Mouse (Mus musculus) left cerebral cortex, postnatal 4 days (tissue): ENCODE results near the gene Timmdc1. TPM values are rescaled to one million over a fixed set of nuclear protein-coding genes. Genes with fewer than 3 reads are reported as not detected.
"Not testable (repeated sequence)": the region's sequence is repeated elsewhere in the genome, so short reads cannot be mapped to it uniquely, and the experiment has no call there.

Experiments
- DNase-seq: peaks from one replicate; pipeline ENCODE4 v3.0.0-alpha.2; 2022
- intact Hi-C: fragments of 180-260 bp; cut with DNase I; formaldehyde crosslinking; loops from one replicate; pipeline ENCODE4 v1.15.1; 2025
- total RNA-seq, 2 experiments: library from RNA; stranded (reverse); gene quantifications; 2 replicates each; pipeline ENCODE4 v1.2.3; 2021

Gene Timmdc1
- total RNA-seq, 2 experiments from 2014 or later: 28.8 to 29.5 TPM

DNA sequence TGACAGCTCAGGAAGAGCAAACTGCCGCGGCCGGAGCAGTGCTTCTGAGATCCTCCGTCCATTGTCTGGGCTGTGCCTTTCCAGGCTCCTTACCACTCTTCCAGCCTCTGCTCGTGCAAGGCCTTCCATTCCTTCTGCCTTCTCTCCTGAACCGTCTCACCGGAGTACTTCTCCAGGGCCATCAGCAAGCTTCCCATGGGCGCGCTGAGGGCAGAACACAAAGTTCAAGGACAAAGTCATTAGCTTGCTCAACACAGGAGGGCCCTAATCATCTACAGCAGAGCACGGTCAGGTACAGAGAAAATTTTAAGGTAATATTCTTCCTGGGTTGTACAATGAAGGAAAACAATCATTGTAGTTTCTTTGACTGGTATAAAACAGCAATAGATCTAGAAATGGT lies 20.0 kb downstream of the Timmdc1 start:
- intact Hi-C loops: no loop called here

DNA sequence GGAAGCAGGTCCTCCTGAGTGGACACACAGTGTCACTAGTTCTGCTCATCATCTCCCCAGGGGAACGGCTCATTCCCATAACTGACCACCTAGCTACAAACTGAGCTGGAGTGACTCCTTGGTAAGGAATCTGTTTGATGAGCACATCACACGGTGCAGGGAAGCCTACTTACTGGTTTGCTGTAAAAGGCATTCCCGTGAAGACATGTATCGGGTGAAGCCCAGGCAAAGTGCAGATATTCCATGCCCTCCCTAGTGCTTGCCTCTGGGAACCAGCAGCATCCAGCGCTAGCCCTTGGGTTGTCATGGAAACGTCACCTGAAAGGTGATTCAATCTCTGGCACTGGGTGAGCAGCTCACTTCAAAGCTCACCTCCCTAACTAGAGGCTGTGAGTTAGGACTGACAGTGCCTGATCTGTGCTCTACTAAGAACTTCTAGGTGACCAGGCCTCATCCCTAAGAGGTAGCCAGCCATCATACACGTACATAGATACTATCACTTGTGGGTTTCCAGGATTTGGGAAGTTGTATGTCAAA lies 25.8 kb downstream of the Timmdc1 start:
- intact Hi-C loops: no loop called here
- DNase-seq: no peak

More for the DNA sequence above, 20.0 kb downstream of the Timmdc1 start:
- no peak for DNase-seq

DNA sequence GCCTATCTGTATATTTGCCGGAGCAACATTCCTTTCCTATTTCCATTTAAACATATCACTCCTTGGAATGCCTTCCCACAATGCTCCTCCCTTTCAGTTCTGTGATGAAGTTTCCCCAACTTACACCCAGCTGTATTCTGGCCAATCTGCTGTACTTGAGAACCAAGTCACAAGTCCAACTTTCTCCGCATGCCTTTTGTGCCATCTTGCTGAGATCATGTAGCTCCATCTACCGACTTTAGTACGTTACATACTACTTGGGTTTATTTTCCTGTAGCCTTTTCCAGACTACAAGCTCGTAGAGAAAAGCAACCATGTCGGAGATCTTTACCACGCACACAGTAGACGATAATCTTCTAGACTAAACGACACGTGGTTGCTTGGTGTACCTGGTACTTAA lies 28.6 kb downstream of the Timmdc1 start:
- intact Hi-C loops: no loop called here
- DNase-seq: no peak

DNA sequence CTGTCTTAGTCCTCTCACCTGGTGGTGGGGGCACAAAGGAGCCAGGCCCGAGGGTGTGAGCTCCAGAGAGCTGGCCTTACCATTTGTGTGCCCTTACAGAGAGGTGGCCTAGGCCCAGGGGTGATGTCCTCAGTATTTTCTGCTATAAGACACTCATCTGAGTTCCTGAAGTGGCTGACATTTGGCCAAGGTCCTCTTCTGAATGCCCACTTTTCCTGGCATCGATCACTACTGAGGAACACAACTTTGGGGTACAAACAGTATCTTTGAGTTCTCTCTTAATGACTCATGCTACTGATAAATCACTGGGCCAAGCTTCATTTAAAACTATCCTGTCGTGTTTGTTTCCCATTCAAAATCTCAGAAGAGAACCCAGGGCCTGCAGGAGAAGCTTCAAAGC lies 29.9 kb downstream of the Timmdc1 start:
- intact Hi-C loops: no loop called here
- no peak for DNase-seq

DNA sequence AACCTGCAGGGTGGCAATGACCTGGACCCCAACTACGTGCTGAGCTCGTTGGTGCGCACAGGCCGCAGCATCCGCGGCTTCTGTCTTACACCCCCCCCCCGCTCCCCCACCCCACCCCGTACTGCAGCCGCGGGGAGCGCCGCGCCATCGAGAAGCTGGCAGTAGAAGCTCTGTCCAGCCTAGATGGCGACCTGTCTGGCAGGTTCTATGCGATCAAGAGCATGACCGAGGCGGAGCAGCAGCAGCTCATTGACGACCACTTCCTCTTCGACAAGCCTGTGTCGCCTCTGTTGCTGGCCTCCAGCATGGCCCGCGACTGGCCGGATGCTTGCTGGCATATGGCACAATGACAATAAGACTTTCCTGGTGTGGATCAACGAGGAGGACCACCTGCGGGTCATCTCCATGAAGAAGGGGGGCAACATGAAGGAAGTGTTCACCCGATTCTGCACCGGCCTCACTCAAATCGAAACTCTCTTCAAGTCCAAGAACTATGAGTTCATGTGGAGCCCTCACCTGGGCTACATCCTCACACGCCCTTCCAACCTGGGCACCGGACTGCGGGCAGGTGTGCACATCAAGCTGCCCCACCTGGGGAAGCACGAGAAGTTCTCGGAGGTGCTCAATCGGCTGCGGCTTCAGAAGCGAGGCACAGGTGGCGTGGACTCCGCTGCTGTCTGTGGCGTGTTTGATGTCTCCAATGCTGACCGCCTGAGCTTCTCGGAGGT lies 38.7 kb downstream of the Timmdc1 start:
- DNase-seq: no peak
- intact Hi-C loops: no loop called here

DNA sequence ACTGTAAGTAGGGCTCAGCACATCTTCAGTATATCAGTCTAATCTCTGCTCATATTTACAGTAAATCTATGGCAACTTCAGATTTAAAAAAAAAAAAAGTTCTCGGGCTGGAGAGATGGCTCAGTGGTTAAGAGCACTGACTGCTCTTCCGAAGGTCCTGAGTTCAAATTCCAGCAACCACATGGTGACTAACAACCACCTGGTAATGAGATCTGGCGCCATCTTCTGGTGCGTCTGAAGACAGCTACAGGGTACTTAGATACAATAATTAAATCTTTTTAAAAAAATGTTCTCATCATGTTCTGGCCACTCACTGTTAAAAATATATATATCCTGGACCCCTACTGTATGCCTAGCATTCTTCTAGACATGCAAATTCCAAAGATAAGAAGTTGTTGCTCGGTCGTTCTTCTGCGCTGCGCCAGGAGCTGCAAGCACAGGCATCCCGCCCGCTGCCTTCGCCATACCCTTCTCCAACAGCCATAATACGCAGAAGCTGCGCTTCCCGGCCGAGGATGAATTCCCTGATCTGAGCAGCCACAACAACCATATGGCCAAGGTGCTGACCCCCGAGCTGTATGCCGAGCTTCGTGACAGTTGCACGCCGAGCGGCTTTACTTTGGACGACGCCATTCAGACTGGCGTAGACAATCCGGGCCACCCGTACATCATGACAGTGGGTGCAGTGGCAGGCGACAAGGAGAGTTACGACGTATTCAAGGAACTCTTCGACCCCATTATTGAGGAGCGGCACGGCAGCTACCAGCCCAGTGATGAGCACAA lies 39.5 kb downstream of the Timmdc1 start:
- peak; percentile 34 for DNase-seq
- intact Hi-C loops: no loop called here

DNA sequence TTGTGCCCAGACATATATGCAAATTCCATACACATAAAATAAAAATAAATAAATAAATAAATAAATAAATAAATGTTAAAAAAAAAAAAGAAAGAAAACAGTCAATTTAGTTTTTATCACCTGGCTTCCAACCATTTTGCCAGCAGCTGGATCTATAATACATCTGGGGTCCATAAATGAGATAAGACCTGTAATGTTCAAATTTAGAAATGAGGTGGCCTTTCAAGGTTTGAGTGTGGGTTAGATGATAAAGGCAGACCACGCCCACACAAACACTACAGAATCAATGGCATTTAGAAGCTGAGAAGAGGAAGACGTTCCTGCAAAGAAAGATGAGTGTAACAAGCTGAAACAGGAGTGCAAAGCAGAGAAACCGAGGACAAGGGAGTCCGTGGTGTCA lies 41.1 kb downstream of the Timmdc1 start:
- DNase-seq: no peak
- intact Hi-C loops: no loop called here

DNA sequence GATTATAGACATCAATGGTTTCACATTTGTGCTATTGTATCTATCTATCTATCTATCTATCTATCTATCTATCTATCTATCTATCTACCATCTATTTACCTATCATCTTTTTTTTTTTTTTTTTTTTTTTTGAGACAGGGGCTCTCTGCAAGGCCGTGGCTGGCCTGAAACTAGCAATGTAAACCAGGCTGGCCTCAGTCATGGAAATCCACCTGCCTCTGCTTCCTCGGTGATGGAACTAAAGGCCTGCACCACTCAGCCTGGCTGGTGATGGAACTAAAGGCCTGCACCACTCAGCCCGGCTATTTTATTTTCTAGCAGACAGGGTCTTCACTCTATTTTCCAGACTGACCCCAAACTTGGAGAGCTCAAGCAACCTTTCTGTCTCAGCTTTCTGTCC lies 44.2 kb downstream of the Timmdc1 start:
- intact Hi-C loops: no loop called here
- no peak for DNase-seq

DNA sequence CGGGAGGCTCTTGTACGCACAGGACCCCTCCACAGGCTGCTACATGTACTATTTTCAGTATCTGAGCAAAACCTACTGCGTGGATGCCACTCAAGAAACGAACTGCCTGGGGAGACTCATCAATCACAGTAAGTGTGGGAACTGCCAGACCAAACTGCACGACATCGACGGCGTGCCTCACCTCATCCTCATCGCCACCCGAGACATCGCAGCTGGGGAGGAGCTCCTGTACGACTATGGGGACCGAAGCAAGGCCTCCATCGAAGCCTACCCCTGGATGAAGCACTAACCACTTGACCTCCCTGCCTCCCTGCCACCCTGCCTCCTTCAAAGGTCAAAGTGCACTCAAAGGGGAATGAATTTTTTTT lies 45.2 kb downstream of the Timmdc1 start:
- DNase-seq, intact Hi-C loops: not testable (repeated sequence)

DNA sequence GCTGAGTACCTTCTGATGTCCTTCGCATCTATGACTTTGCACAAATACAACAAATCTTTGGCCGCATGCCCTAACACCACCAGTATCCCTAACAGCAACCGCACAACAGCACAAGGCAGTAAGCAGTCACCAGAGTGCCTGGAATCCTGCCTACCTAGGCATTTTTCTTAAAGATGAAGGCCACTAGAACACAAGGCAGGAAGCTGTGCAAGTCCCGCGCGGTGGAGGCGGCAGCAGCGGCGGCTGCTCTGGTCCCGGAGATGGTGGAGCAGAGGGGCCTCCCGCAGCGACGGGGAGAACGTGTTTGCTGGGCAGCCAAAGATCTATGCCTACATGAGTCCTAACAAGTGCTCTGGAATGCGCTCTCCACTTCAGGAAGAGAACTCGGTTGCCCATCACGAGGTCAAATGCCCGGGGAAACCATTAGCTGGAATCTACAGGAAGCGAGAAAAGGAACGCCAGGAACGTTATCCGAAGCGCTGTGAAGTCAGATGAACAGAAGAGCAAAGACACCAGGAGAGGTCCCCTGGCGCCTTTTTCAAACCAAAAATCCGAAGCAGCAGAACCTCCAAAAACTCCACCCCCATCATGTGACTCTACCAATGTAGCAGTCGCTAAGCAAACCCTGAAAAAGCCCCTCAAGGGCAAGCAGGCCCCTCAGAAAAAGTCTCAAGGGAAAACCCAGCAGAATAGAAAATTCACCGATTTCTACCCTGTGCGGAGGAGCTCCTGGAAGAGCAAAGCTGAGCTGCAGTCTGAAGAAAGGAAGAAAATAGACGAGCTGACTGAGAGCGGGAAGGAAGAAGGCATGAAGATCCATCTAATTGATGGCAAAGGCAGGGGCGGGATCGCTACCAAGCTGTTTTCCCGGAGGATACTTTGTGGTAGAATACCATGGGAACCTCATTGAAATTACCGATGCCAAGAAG lies 45.9 kb downstream of the Timmdc1 start:
- DNase-seq: peak; percentile 28
- intact Hi-C loops: no loop called here

DNA sequence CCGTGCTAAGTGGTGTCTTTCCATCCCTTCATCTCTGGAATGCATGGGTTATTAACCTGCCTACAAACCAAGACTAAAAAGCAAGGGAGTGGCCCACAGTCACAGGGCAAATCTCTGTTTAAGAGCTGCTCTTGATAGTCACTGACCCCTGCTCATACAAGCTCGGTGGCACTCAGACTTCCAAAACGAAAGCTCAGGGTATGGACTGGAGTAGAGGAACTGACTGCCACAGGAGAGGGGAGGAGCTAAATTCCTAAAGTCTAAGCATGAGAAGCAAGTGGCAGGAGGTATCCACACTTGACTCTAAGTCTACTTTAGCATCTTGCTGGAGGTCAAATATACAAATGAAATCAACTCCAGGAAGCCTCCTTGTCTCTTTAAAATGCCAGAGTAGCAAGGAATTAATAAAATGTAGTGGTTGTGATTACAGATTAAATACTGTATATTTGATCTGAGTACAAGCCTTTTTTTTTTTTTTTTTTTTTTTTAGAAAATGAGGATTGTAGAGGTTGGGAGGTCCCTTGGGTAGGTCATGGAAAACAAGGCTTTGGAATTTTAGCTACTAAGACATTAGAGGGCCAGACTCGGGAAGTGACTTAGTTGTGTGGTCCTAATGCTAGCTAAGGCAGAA lies 46.7 kb downstream of the Timmdc1 start:
- no peak for DNase-seq
- intact Hi-C loops: no loop called here

DNA sequence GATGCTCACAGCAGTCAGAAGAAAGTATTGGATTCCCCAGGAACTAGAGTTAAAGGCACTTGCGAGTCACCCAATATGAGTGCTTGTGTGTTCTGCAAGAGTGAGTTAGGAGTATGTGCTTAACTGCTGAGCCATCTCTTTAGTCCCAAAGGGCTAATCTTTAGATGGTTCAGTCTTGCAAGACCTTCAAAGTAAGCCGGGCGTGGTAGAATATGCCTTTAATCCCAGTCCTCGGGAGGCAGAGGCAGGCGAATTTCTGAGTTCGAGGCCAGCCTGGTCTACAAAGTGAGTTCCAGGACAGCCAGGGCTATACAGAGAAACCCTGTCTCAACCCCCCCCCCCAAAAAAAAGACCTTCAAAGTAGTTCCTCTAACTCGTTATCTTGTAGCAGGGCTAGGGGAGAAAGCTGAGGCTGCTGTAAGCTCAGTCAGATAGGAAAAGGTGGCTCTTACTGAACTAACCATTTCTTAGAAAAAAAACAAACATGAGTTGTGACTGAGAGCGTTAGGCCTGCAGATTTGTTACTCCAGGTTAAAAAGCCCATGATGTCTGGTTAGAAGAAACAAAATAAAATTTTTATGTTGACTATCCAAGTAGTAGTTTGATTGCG lies 47.7 kb downstream of the Timmdc1 start:
- intact Hi-C loops: no loop called here
- DNase-seq: no peak

DNA sequence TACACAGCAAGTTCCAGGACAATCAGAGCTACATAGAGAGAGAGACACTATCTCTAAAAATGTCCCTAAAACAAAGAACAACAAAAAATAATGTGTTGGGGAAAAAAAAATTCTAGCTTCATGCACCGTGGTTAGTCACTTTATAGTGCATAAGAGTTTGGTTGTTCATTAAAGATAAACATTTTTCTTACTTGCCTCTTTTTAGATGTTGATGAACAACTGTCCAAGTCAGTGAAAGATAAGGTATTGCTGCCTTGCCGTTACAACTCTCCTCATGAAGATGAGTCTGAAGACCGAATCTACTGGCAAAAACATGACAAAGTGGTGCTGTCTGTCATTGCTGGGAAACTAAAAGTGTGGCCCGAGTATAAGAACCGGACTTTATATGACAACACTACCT lies 48.8 kb downstream of the Timmdc1 start:
- DNase-seq: no peak
- intact Hi-C loops: no loop called here

DNA sequence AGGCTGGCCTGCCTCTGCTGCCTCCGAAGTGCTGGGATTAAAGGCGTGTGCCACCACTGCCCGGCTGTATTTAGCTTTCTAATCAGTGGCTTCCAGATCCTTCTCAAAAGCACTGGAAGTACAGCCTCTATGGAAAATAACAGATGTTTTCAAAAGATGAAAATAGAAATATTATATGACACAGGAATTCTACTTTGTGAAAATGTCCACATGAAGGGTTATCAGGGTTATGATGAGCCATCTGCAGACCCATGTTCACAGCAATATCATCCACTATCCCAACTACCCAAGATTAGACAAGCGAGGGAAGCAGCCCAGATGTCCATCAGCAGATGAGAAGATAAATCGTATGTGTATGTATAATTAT lies 50.0 kb downstream of the Timmdc1 start:
- intact Hi-C loops: no loop called here
- no peak for DNase-seq

DNA sequence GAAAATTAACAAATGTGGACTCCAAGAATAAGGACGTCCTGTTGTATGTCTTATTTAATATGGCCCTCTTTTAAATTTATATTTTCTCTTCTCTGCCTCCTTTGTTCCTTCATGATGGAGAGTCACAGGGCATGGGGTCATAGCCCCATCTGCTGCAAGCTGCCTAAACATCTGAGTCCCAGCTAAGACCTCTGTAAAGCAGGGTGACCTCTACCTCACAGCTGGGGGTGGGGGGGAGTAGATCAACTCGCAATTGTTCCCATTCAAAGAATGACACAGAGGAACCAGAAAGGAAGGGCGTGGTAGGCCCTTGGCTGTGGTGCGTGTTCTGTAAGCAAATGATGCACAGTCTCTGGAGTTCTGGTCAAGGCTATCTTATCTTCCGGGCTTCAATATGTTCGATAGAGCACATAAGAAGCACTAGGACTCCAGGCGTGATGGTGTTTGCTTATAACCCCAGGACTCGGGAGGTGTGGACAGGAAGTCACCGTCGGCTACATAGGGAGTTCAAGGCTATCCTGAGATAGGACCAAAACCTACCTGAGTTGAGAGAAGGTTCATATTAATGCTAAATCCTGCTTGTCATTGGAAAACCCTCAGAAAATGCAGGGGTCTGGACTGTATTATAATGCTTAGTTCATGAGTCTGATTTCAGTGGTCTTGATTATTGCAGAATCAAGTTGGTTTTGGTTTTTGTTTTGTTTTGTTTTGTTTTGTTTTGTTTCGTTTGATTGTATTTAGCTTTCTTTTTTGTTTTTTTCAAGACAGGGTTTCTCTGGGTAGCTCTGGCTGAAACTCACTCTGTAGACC lies 50.6 kb downstream of the Timmdc1 start:
- DNase-seq: no peak
- intact Hi-C loops: no loop called here

DNA sequence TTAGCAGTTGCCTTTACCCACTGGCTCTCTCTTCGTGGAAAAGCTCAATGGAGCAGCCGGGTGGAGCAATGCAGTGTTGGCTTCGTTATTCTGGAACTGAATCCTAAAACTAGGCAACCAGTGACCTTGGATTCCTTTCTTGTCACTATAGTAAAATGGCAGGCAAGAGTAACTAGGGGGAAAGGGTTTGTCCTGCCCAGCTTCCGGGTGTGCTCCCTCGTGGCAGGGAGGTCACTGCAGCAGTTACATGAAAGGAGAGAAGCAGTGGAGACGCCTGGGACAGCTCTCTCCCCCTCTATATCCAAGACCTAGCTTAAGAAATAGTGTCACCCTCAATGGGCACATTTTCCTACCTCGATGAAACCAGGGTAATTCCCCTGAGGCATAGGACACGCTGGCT lies 53.0 kb downstream of the Timmdc1 start:
- intact Hi-C loops: no loop called here
- DNase-seq: no peak

DNA sequence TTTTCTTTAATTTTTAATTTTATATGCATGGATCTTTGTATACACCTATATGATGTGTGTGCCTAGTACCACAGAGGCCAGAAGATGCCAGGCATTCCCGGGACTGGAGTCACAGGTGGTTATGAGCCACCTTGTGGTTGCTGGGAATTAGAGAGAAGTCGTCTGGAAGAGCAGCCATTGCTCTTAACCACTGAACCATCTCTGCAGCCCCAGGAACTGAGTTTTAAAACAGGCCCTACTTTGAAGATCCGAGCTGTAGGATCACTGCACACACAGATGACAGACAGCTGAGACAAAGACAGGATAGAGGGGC lies 53.8 kb downstream of the Timmdc1 start:
- intact Hi-C loops: no loop called here
- no peak for DNase-seq

DNA sequence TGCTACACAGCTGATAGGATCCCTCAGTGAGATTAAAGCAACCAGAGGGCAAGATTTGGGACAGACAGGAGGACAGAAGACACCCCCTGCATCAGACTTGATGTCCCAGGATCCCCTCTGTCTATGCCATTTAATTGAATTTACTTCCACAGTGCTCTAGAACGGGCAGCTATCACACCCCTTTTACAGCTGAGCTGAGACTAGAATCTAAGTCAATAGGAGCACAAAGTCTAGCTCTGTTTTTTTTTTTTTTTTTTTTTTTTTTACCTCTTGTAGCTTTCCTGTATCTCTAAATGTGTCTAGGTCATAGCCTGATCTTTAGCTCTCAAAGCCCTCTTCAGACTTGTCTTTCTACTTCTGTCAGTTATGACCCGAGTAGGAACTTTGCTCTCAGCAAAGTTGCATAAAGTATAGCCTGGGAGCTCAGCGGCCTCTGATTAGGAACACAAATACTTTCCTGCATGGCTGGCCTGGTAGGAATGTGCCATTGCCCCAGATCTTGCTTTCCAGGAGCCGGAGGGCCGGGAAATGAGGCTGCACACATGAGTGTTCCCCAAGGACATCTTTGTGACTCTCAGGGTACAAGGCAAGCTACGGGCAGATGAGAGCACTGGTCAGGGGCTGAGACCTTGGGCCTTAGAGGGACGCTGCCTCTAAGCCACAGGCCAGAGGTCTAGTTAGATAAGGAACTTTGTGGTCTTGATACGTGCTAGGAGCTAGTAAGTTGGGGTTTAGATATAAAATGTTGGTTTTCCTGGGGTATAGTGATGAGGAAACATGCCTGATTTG lies 54.4 kb downstream of the Timmdc1 start:
- DNase-seq: no peak

More for the DNA sequence above, 54.4 kb downstream of the Timmdc1 start:
- intact Hi-C loops: no loop called here
